Mouse (Mus musculus) ZHBTc4 (cell line): ENCODE results near the gene Sh3pxd2a.

ENCODE experiments used
- DNase-seq: peaks from one replicate; pipeline ENCODE4 v3.0.0-alpha.2; 2011; ENCODE audit warnings: low read depth, low spot score

Sh3pxd2a gene

GRCm38 (mm10) chr19:47280894-47281293 lies 183.3 kb downstream of the Sh3pxd2a start:
- DNase-seq, result no peak

- no peak for DNase-seq
These were observed 184.2 kb downstream of the Sh3pxd2a start for GRCm38 (mm10) chr19:47279788-47280532.

- DNase-seq, result no peak
These were observed 184.8 kb downstream of the Sh3pxd2a start for GRCm38 (mm10) chr19:47279372-47279771.

DNA sequence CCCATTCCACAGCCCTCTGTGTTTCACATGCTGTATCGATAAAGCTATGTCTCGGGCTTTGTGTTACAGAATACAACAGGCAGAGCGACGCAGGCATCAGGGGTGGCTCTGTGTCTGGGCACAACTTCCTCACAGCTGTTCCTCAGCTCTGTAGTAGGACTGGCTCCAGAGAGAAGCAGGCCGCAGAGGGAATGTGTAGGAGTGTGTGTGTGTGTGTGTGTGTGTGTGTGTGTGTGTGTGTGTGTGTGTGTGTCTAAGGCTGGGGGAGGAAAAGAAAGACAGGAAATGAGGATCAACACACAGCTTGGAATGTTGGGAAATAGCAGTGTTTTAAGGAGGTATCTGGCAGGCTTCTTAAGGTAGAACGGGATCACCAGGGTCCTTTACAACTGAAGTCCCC lies 187.5 kb downstream of the Sh3pxd2a start:
- DNase-seq, result no peak

GRCm38 (mm10) chr19:47270520-47270919 lies 193.7 kb downstream of the Sh3pxd2a start:
- no peak for DNase-seq

DNA sequence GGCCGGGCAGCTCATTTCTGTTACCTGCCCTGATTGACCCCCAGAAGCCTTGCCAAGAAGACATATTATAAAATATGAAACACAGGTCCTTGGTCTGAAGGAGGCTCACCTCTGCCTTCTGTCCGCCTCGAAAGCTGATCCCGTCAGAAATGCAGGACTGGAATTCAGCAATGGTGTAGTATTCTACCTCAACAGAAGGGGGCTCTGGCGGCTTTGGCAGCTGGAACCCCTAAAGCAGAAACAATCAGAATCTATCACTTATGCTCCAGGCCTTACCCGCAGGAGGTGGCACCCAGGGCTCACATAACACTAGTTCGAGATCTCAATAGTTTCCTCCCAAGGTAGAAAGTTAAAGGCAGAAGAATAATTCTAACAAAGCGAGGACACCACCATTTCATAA lies 194.5 kb downstream of the Sh3pxd2a start:
- peak; percentile 56 for DNase-seq

GRCm38 (mm10) chr19:47267066-47267465 lies 197.1 kb downstream of the Sh3pxd2a start:
- DNase-seq, result no peak

DNA sequence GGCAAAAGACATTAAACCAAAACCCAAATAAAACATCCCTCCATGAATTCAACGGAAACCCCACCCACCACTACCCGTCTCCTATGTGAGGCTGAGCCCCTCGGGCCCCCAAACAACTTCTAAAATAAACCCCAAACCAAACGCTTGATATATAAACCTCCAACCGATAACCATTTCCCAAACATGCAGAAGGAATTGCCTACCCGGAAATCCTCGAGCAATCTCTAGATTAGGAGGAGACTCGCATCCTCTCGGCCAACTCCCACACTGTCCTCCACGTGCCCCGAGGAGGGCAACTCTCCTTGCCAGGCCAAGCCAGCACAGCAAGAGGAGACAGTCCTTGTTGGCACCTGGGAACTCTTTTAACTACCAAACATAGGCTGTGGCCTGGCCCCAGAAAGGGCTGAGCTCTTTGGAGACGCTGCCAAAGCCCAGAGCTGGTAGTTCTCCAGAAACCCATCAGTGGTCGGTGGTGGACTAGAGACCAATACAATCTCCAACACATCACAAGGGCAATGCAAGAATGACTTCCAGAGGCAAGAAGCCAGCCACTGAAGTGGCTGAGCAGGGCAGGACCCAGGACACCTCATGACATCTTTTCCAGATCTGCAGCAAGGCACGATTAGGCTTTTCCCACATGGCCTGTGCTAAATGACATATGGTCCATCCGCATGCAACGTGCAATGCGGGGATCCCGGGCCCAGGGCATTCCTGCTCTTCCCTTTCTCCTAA lies 198.0 kb downstream of the Sh3pxd2a start:
- DNase-seq, result no peak

DNA sequence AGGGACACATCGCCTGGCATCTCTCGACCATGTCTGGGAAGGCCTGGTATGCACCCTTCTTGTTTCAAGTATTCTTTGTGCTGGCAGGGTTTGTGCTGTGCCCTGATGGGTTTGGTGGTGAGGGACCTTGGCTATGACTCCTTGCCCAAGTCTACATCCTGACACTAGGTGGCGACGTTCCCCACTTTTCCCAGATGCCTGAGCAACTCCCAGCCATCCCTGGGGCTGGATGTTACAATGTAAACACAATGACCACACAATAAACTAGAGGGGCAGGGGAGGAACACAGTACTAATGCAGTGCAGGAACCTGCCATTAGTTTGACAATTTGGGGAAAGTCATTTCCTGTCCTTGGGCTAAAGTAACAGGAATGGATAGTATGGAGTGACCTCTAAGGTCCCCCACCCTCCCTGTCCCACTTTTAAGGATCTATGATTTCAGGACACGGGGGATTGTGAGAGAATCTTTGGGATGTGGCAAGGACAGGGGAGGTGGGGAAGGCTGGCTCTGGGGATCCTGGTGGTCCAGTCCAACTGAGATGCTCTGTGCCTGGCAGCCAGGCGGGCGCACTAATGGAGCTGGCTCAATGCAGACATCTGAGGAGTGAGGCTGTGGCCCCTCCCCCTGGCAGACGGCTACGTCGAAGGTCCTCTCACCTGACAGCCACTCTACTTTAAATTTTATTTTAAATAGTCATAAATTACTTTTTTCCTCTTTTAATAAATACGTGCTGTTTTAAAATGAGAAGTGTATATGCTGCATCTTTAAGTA lies 199.7 kb downstream of the Sh3pxd2a start:
- DNase-seq, result peak; percentile 86

DNA sequence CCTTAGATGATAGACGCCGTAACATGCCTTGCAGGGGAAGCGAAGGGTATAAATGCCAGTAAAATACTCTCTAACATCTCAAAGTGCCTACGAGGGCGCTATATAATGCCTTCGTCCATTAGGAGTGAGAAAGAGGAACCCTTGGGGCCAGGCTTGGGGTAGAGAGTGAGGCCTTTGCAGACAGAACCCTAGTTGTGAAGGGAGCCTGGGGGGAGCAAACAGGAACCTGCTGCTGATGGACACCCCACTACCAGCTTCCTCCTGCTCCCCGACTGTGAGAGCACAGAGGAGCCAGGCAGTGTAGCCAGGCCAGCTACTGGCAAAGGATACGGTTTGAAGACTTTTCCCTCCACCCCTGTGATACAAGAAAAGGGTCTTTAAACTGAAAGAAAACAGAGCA lies 200.6 kb downstream of the Sh3pxd2a start:
- DNase-seq, result no peak

- DNase-seq, result no peak
These were observed 203.0 kb downstream of the Sh3pxd2a start for GRCm38 (mm10) chr19:47261196-47261595.

DNA sequence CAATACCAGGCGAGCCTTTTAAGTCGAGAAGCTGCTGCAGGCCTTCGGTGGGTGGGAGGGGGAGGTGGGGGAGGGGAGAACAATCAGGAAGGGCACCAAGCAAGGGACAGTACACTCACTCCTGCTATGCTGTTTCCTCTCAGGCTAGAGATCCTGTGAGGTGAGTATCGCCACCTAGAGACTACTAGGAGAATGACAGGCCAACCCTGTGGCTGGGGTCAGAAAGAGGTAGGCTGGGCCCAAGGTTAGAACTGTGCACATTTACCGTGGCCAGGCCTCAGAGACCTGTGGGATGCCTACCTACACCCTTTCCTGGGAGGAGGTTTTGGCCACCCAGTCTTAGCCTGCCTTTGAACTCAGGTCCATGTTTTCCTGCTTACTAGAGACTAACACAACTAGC lies 204.6 kb downstream of the Sh3pxd2a start:
- DNase-seq, result peak; percentile 80

- no peak for DNase-seq
These were observed 208.3 kb downstream of the Sh3pxd2a start for GRCm38 (mm10) chr19:47255919-47256318.

DNA sequence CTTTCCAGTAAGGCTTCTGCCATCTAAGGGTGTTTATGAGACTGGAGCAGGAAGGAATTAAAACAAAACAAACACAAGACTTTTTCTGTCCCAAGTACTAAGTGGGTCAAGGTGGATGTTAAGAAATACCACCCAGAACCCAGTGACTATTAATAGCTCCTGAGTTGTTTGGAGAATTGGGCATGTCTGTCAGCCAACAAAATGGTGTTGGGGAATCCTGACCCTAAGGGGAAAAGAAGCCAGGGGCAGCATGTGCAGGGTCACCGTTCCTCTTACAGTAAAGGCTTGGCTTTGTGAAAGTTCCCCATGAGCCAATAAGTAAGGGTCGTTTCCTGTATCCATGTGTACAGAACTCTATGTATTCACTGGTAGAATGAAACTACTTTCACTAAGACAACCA lies 209.2 kb downstream of the Sh3pxd2a start:
- no peak for DNase-seq

GRCm38 (mm10) chr19:47253053-47253628 lies 211.1 kb downstream of the Sh3pxd2a start:
- peak; percentile 89 for DNase-seq

- DNase-seq, result no peak
These were observed 213.3 kb downstream of the Sh3pxd2a start for GRCm38 (mm10) chr19:47250931-47251330.

- peak; percentile 32 for DNase-seq
These were observed 215.2 kb downstream of the Sh3pxd2a start for GRCm38 (mm10) chr19:47248906-47249568.

DNA sequence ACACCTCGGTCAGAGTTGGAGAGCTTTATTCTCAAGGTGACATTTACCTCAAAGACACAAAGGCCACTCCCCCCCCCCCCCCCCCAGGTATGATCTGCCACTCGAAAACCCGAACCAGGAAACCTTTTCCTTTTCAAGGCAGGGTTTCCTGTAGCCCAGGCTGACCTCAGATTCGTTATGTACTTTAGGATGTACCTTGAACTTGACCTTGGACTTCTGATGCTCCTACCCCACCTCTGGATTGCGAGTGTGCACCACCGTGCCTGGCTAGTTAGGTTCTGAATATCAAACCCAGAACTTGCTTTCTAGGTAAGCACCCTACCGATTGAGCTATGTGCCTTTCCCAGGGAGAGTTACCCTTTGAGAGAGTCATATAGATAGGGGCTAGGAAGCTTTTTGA lies 215.9 kb downstream of the Sh3pxd2a start:
- peak; percentile 39 for DNase-seq

DNA sequence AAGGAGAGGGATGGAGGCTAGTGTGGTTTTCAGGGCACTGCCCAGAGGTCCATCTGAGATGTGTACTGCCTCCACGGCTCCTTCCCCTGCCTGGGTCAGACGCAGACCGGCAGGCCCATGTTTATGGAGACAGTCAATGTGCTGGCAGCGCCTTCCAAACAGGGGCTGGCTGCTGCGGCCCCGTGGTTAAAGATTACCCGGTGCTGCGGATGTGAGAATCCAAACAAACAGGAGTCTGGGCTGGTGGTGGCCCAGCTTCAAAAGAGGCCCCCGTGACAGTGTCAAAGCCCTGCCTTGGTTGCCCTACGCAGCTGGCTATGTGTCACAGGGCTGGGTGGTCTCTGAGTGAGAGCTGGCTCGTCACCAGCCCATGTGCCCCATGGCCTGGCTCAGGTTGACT lies 216.4 kb downstream of the Sh3pxd2a start:
- no peak for DNase-seq

GRCm38 (mm10) chr19:47245512-47245911 lies 218.7 kb downstream of the Sh3pxd2a start:
- no peak for DNase-seq

DNA sequence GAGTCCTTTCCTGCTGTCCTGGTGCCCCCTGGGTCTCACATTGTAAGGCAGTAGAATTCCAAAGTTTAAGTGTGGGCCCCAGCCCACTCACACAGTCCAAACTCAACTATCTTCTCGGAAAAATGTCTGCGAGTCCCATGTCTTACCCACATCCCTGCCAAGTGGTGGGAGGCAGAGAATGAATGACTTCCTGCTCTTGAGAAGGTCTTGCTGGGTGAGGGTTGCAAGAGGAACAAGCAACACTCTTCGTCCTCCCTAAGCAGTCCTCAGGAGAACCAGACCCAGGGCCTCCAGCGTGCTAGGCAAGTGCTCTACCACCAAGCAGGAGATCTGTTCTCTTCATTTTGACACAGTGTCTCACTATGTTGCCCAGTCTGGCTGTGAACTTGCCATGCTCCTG lies 222.0 kb downstream of the Sh3pxd2a start:
- DNase-seq, result no peak
